27 mouse cellular contexts compared by ENCODE assay signal in genomic region chr17:27690993-27691693, GRCm38 (mm10). TPM values are rescaled to one million over a fixed set of nuclear protein-coding genes. Genes with fewer than 3 reads are reported as not detected.
DNase-seq lines count a peak whose midpoint lies in the region; ATAC-seq and TF ChIP-seq lines count a peak whose summit lies in the region.
"Had no signal": no experiment of that assay in that cellular context is flagged by ENCODE, and none has a peak within 500 bp of the region (broad histone marks: within the 10 kb centered on the region; RNA-seq: fewer than 3 reads in every experiment).

No protein-coding gene starts in this region.

- ATAC-seq in cerebellum, adult (ENCODE audit: insufficient number of reproducible peaks, low FRiP score, low TSS enrichment): 0 out of 2 replicates have a peak, but pooled peaks have one; percentile 20
- ATAC-seq in lung, postnatal 0 days: 0 out of 2 replicates have a peak, but pooled peaks have one; percentile 16
- ATAC-seq in heart, embryonic 11.5 days (replicated peaks; ENCODE audit: insufficient number of reproducible peaks, low FRiP score, low TSS enrichment): no peak
- ATAC-seq: forebrain, embryonic 15.5 days; liver, postnatal 0 days had no signal

- no peak overlapping the region for H3K4me2 ChIP-seq in lung, postnatal 0 days (replicated peaks; ENCODE audit: low read depth, low read length)
- no peak overlapping the region for H3K4me2 ChIP-seq in heart, embryonic 11.5 days
- H3K4me2 ChIP-seq: embryonic facial prominence, embryonic 15.5 days; forebrain, embryonic 15.5 days; heart, embryonic 12.5 days; hindbrain, embryonic 13.5 days; liver, embryonic 11.5 days; stomach, embryonic 15.5 days had no signal

- no peak for TF ChIP-seq EP300 in lung, postnatal 0 days (IDR thresholded peaks at IDR 0.05)

- no peak for TF ChIP-seq CTCF in lung, postnatal 0 days (IDR thresholded peaks at IDR 0.05)

- no peaks in the 10 kb centered on the region for H3K4me1 ChIP-seq in lung, postnatal 0 days (ENCODE audit: insufficient read depth, low read depth, low read length)
- no peaks in the 10 kb centered on the region; the same call in 1 of the 2 replicates for H3K4me1 ChIP-seq in heart, embryonic 11.5 days (ENCODE audit: control insufficient read depth, insufficient read depth, low read length)

- no peak overlapping the region for H3K27ac ChIP-seq in lung, postnatal 0 days (ENCODE audit: low read length)
- H3K27ac ChIP-seq in heart, embryonic 11.5 days (ENCODE audit: low read depth, low read length): no peak overlapping the region
- H3K27ac ChIP-seq: embryonic facial prominence, embryonic 15.5 days; forebrain, embryonic 15.5 days; hindbrain, embryonic 13.5 days; stomach, embryonic 15.5 days had no signal

- WGBS in lung, postnatal 0 days: 61% methylated on average over 14 of the region's 14 CpGs
- 66% methylated on average over 14 of the region's 14 CpGs for WGBS in heart, embryonic 11.5 days (ENCODE audit: insufficient replicate concordance)

- DNase-seq in cerebellum, postnatal 36 days: no peak
- DNase-seq in lung, postnatal 0 days (ENCODE audit: low spot score): peak; percentile 16
- DNase-seq in lung, postnatal 25 days (ENCODE audit: low spot score): no peak
- DNase-seq in retina, postnatal 1 day: peak; percentile 69
- DNase-seq in retina, embryonic 14.5 days (ENCODE audit: low spot score): no peak
- no peak for DNase-seq in c-Kit-positive CD71-positive TER-119-positive erythroid progenitor cells, embryonic 14.5 days (ENCODE audit: low spot score)
- DNase-seq: adrenal gland, postnatal 10 days; cerebellum, adult 8-10 months; gastrocnemius, postnatal 10 days; heart, adult 11 months; heart, postnatal 10 days; kidney, adult 8-10 months; kidney, postnatal 14 days; liver, postnatal 0 days; thymus, adult 2 months; thymus, postnatal 4 days had no signal

- H3K27me3 ChIP-seq in lung, postnatal 0 days (replicated peaks; ENCODE audit: insufficient read depth, low read length): 0 out of 2 replicates have a peak, but pooled peaks cover 7% of the 10 kb centered on the region
- peaks cover 31% of the 10 kb centered on the region for H3K27me3 ChIP-seq in heart, embryonic 11.5 days (ENCODE audit: control insufficient read depth, insufficient read depth, low read length)

- H3K4me3 ChIP-seq in lung, postnatal 0 days (ENCODE audit: low read depth, low read length): no peak overlapping the region
- H3K4me3 ChIP-seq in heart, embryonic 11.5 days (ENCODE audit: low read depth, low read length): no peak overlapping the region
- H3K4me3 ChIP-seq: embryonic facial prominence, embryonic 15.5 days; forebrain, embryonic 15.5 days; heart, embryonic 12.5 days; hindbrain, embryonic 13.5 days; stomach, embryonic 15.5 days had no signal

- H3K36me3 ChIP-seq in lung, postnatal 0 days (ENCODE audit: insufficient read depth, low read length): no peaks in the 10 kb centered on the region
- no peaks in the 10 kb centered on the region for H3K36me3 ChIP-seq in heart, embryonic 11.5 days (ENCODE audit: control insufficient read depth, insufficient read depth, low read length)
- H3K36me3 ChIP-seq: embryonic facial prominence, embryonic 15.5 days; forebrain, embryonic 15.5 days; heart, embryonic 12.5 days; hindbrain, embryonic 13.5 days; stomach, embryonic 15.5 days had no signal

- no peaks in the 10 kb centered on the region for H3K9me3 ChIP-seq in lung, postnatal 0 days (ENCODE audit: low read length)
- no peaks in the 10 kb centered on the region for H3K9me3 ChIP-seq in heart, embryonic 11.5 days (replicated peaks; ENCODE audit: control insufficient read depth, low read length)
- H3K9me3 ChIP-seq: embryonic facial prominence, embryonic 15.5 days; forebrain, embryonic 15.5 days; heart, embryonic 12.5 days; hindbrain, embryonic 13.5 days; stomach, embryonic 15.5 days had no signal

- no peak overlapping the region for H3K9ac ChIP-seq in lung, postnatal 0 days (replicated peaks; ENCODE audit: low read depth)
- no peak overlapping the region for H3K9ac ChIP-seq in heart, embryonic 11.5 days (ENCODE audit: low read depth, low read length)
- H3K9ac ChIP-seq: embryonic facial prominence, embryonic 15.5 days; forebrain, embryonic 15.5 days; heart, embryonic 12.5 days; hindbrain, embryonic 13.5 days; liver, postnatal 0 days; stomach, embryonic 15.5 days had no signal

RNA-seq across cellular contexts. Expression of gene Pacsin1, which starts 35.8 kb away (rescaled TPM):
- polyA plus RNA-seq in lung, postnatal 0 days (2015; fragmentation: Nextera tagmentation; extraction: Ambion mirVana): 0.45 and 0.70 TPM in 2 replicates
- polyA plus RNA-seq in heart, embryonic 11.5 days (2014; fragmentation: Nextera tagmentation; extraction: Ambion mirVana): 2.5 and 2.9 TPM in 2 replicates

RNA-seq across cellular contexts. Expression of gene Spdef, which starts 37.6 kb away (rescaled TPM):
- polyA plus RNA-seq in lung, postnatal 0 days (2015; fragmentation: Nextera tagmentation; extraction: Ambion mirVana): 1.0 and 1.2 TPM in 2 replicates
- polyA plus RNA-seq in heart, embryonic 11.5 days (2014; fragmentation: Nextera tagmentation; extraction: Ambion mirVana): 0.25 and 0.26 TPM in 2 replicates
- polyA plus RNA-seq: liver, embryonic 11.5 days; liver, postnatal 0 days had no signal

RNA-seq across cellular contexts. Expression of gene Rps10, which starts 54.7 kb away (rescaled TPM):
- 627 and 659 TPM in 2 replicates for polyA plus RNA-seq in lung, postnatal 0 days (2015; fragmentation: Nextera tagmentation; extraction: Ambion mirVana)
- 659 and 724 TPM in 2 replicates for polyA plus RNA-seq in heart, embryonic 11.5 days (2014; fragmentation: Nextera tagmentation; extraction: Ambion mirVana)

RNA-seq across cellular contexts. Expression of gene RPS10-NUDT3, which starts 56.1 kb away (rescaled TPM):
- not detected in 2 replicates for polyA plus RNA-seq in lung, postnatal 0 days (2015; fragmentation: Nextera tagmentation; extraction: Ambion mirVana)
- polyA plus RNA-seq in heart, embryonic 11.5 days (2014; fragmentation: Nextera tagmentation; extraction: Ambion mirVana): not detected in 2 replicates
- polyA plus RNA-seq: embryonic facial prominence, embryonic 15.5 days; forebrain, embryonic 15.5 days; heart, embryonic 12.5 days; hindbrain, embryonic 13.5 days; intestine, embryonic 14.5 days; limb, embryonic 11.5 days; liver, embryonic 11.5 days; liver, postnatal 0 days; spleen, adult 2 months; stomach, embryonic 15.5 days; thymus, adult 2 months had no signal

Comparison
In these comparisons a context has a peak if more than half of its experiments do, and no peak if none do; other contexts are left out.
1. DNase-seq: peak in lung, postnatal 0 days (single experiment) and retina, postnatal 1 day (single experiment); none in cerebellum, postnatal 36 days (0 of 2), lung, postnatal 25 days (single experiment), retina, embryonic 14.5 days (single experiment) and c-Kit-positive CD71-positive TER-119-positive erythroid progenitor cells, embryonic 14.5 days (single experiment).